Mouse (Mus musculus): ENCODE results near the gene Stac2. TPM values are rescaled to one million over a fixed set of nuclear protein-coding genes. Genes with fewer than 3 reads are reported as not detected.

Gene Stac2
- polyA plus RNA-seq, 2 experiments, result 1.0 to 1.4 TPM

DNA sequence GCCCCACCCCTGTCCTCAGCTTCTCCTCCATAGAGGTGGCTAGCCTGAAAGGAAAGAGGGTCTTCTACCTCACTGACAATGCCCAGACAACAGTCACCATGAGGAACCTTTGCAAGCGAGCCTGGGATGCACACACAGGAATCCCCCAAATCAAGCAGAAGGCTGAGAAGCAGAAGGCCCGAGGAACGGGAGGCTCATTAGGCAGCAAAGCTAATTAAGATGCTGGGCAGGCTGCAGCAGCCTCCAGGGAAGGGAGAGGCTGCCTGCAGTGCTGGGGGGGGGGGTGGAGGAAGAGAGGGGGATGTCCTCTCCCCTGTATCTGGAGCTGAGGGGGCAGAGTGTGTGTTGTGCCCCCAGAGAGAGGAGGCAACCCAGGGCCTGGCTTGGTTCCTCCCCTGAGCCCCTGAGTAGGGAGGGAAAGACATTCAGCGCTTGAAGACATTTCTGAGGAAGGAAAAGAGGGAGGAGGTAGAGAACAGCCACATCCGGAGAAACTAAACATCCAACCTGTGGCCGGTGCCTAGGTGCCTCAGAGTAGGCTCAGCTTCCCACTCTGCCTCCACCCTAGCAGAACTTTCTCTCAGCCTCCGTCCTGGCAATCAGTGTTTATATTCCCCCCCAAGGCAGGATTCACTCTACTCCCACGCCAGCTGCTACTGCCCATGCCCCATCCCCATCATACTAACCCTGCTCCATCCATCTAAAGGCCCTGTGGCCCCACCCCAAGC, 33.2 kb downstream of the Stac2 start:
- Histone ChIP-seq H3K4me3 (replicated peaks; ENCODE audit: low read length) (no peak overlapping the region), H3K4me1 (ENCODE audit: control insufficient read depth, insufficient read depth, low read length) (peaks cover 22% of the 10 kb centered on the region), H3K9me3 (ENCODE audit: control insufficient read depth, low read length) (no peaks in the 10 kb centered on the region), H3K4me2 (replicated peaks; ENCODE audit: low read depth, low read length, severe bottlenecking) (peak overlapping the region; percentile 6), H3K27me3 (ENCODE audit: control insufficient read depth, insufficient read depth, low read length) (no peaks in the 10 kb centered on the region), H3K36me3 (ENCODE audit: control insufficient read depth, insufficient read depth, low read length) (peaks cover 38% of the 10 kb centered on the region), H3K27ac (replicated peaks; ENCODE audit: low read depth, low read length) (no peak overlapping the region), H3K9ac (ENCODE audit: low read depth, low read length, severe bottlenecking) (peak overlapping the region; percentile 25; the same call in 1 of the 2 replicates)
- no peak for ATAC-seq (ENCODE audit: low FRiP score, low read depth)
- WGBS, result 23% methylated on average over 7 of the region's 8 CpGs
- TF ChIP-seq POLR2A (IDR thresholded peaks at IDR 0.05; ENCODE audit: borderline replicate concordance, extremely low read depth, insufficient read depth, insufficient read length), result no peak
- no peak for DNase-seq (ENCODE audit: low spot score)

GRCm38 (mm10) chr11:98018858-98019641, 34.2 kb downstream of the Stac2 start:
- no peak overlapping the region for H3K27ac ChIP-seq (replicated peaks; ENCODE audit: low read depth, low read length)
- 59% methylated on average over 10 of the region's 10 CpGs for WGBS
- peaks cover 45% of the 10 kb centered on the region for H3K36me3 ChIP-seq (ENCODE audit: control insufficient read depth, insufficient read depth, low read length)
- no peaks in the 10 kb centered on the region for H3K9me3 ChIP-seq (ENCODE audit: control insufficient read depth, low read length)
- no peak overlapping the region for H3K4me2 ChIP-seq (replicated peaks; ENCODE audit: low read depth, low read length, severe bottlenecking)
- H3K4me3 ChIP-seq (replicated peaks; ENCODE audit: low read length), result no peak overlapping the region
- DNase-seq (ENCODE audit: low spot score) (no peak), ATAC-seq (ENCODE audit: low FRiP score, low read depth) (no peak)
- H3K4me1 ChIP-seq (ENCODE audit: control insufficient read depth, insufficient read depth, low read length), result peaks cover 22% of the 10 kb centered on the region
- no peaks in the 10 kb centered on the region for H3K27me3 ChIP-seq (ENCODE audit: control insufficient read depth, insufficient read depth, low read length)
- no peak overlapping the region for H3K9ac ChIP-seq (ENCODE audit: low read depth, low read length, severe bottlenecking)
- TF ChIP-seq POLR2A (IDR thresholded peaks at IDR 0.05; ENCODE audit: borderline replicate concordance, extremely low read depth, insufficient read depth, insufficient read length), result no peak

DNA sequence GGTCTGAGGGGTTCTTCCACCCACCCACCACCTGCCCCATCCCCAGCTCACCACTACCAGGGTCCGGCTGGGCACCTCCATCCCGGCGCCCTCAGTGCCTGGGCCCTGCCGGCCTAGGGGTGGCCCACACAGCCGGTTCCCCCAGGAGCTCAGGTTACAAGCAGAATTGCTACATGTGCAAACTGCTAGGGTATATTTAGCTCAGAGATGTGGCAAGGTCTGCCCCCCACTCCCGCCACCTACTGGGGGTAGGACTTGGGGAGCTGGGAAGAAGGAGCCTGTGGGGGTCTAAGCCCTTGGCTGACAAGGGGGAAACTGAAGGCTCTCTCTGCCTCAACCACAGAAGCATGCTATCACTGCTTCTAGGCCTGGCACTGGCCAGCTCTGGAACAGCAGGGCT, 35.0 kb downstream of the Stac2 start:
- DNase-seq (ENCODE audit: low spot score), result no peak
- 50% methylated on average over 6 of the region's 6 CpGs for WGBS
- no peak for TF ChIP-seq POLR2A (IDR thresholded peaks at IDR 0.05; ENCODE audit: borderline replicate concordance, extremely low read depth, insufficient read depth, insufficient read length)
- Histone ChIP-seq H3K27ac (replicated peaks; ENCODE audit: low read depth, low read length) (no peak overlapping the region), H3K4me1 (ENCODE audit: control insufficient read depth, insufficient read depth, low read length) (peaks cover 20% of the 10 kb centered on the region), H3K9ac (ENCODE audit: low read depth, low read length, severe bottlenecking) (no peak overlapping the region), H3K9me3 (ENCODE audit: control insufficient read depth, low read length) (no peaks in the 10 kb centered on the region), H3K27me3 (ENCODE audit: control insufficient read depth, insufficient read depth, low read length) (no peaks in the 10 kb centered on the region), H3K4me3 (replicated peaks; ENCODE audit: low read length) (no peak overlapping the region), H3K36me3 (ENCODE audit: control insufficient read depth, insufficient read depth, low read length) (peaks cover 53% of the 10 kb centered on the region), H3K4me2 (replicated peaks; ENCODE audit: low read depth, low read length, severe bottlenecking) (no peak overlapping the region)
- ATAC-seq (ENCODE audit: low FRiP score, low read depth), result no peak

DNA sequence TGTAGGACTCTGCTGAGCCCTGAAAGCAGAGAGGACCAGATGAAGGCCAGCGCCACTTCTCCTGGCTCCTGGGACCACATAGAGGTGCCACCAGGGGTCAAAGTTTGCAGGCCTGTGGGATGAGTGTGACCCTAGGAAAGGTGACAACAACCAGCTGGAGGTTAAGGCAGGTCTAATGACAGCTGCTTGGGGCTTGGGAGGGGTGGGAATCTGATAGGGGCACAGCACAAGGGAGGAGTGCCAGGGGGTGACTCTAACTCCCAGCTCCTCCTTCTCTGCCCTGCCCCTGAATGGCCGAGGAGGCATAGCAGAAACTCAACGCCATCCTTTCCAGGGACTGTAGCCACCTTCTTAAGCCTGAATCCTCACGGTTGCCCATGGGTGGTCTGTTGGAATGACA, 36.4 kb downstream of the Stac2 start:
- ATAC-seq (ENCODE audit: low FRiP score, low read depth) (no peak), DNase-seq (ENCODE audit: low spot score) (no peak)
- Histone ChIP-seq H3K4me1 (ENCODE audit: control insufficient read depth, insufficient read depth, low read length) (peaks cover 17% of the 10 kb centered on the region), H3K9me3 (ENCODE audit: control insufficient read depth, low read length) (no peaks in the 10 kb centered on the region), H3K4me3 (replicated peaks; ENCODE audit: low read length) (no peak overlapping the region), H3K27me3 (ENCODE audit: control insufficient read depth, insufficient read depth, low read length) (no peaks in the 10 kb centered on the region), H3K36me3 (ENCODE audit: control insufficient read depth, insufficient read depth, low read length) (peaks cover 65% of the 10 kb centered on the region), H3K4me2 (replicated peaks; ENCODE audit: low read depth, low read length, severe bottlenecking) (no peak overlapping the region), H3K27ac (replicated peaks; ENCODE audit: low read depth, low read length) (no peak overlapping the region), H3K9ac (ENCODE audit: low read depth, low read length, severe bottlenecking) (no peak overlapping the region)
- TF ChIP-seq POLR2A (IDR thresholded peaks at IDR 0.05; ENCODE audit: borderline replicate concordance, extremely low read depth, insufficient read depth, insufficient read length), result no peak
- 56% methylated on average over 4 of the region's 4 CpGs for WGBS

DNA sequence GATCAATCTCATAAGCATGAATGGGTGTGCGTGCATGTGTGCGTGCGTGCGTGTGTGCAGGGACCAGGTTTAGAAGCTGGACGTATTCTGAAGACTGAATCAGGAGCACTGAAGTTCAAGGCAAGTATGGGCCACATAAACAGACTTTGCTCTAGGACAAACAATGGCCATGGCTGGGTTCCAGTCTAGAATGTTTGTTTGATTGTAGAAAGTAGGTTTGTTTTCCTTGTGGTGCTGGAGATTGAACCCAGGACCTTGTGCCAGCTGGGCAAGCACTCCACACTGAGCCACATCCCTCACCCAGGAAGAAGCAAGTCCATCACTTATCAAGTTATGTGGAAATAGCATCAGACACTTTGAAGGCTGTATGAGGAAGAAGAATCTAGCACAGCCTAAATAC, 37.1 kb downstream of the Stac2 start:
- Histone ChIP-seq H3K4me1 (ENCODE audit: control insufficient read depth, insufficient read depth, low read length) (peaks cover 12% of the 10 kb centered on the region), H3K4me2 (replicated peaks; ENCODE audit: low read depth, low read length, severe bottlenecking) (no peak overlapping the region), H3K36me3 (ENCODE audit: control insufficient read depth, insufficient read depth, low read length) (peaks cover 71% of the 10 kb centered on the region), H3K9ac (ENCODE audit: low read depth, low read length, severe bottlenecking) (no peak overlapping the region), H3K27ac (replicated peaks; ENCODE audit: low read depth, low read length) (no peak overlapping the region), H3K4me3 (replicated peaks; ENCODE audit: low read length) (no peak overlapping the region), H3K27me3 (ENCODE audit: control insufficient read depth, insufficient read depth, low read length) (no peaks in the 10 kb centered on the region), H3K9me3 (ENCODE audit: control insufficient read depth, low read length) (no peaks in the 10 kb centered on the region)
- 96% methylated on average over 5 of the region's 5 CpGs for WGBS
- ATAC-seq (ENCODE audit: low FRiP score, low read depth) (no peak), DNase-seq (ENCODE audit: low spot score) (no peak)
- no peak for TF ChIP-seq POLR2A (IDR thresholded peaks at IDR 0.05; ENCODE audit: borderline replicate concordance, extremely low read depth, insufficient read depth, insufficient read length)
